Mouse (Mus musculus): Measurements from ENCODE around the gene Epha2. TPM values are rescaled to one million over a fixed set of nuclear protein-coding genes. Genes with fewer than 3 reads are reported as not detected.
A peak's percentile ranks its signal among the peaks of the same experiment; 100 is the strongest.

The Epha2 gene
- polyA plus RNA-seq, 1 experiment from 2014 or later, result 3.0 TPM

DNA sequence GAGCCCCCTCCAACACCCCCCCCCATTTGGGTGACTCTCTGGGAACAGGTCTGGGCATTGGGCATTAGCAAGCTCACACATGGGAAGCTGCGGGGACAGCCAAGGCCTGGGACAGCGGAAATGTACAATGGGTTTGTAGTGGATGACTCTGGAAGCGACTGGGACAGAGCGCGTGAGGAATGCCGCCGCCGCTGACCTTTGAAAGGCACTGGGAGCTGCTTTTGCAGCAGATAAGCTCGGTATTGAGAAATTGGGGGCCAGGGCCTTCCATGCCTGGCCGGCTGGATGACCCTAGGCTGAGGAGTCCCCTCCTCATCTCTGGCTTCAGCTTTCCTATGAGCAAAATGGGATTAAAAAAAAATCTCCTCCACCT, 8.7 kb downstream of the Epha2 start:
- H3K4me2 ChIP-seq (replicated peaks), result 0 out of 2 replicates have a peak overlapping the region, but pooled peaks have one; percentile 24
- H3K27ac ChIP-seq, result no peak overlapping the region
- H3K4me3 ChIP-seq, result no peak overlapping the region
- ATAC-seq (ENCODE audit: low FRiP score, low read depth), result no peak
- 49% methylated on average over 10 of the region's 10 CpGs for WGBS
- peaks cover 50% of the 10 kb centered on the region for H3K4me1 ChIP-seq
- no peaks in the 10 kb centered on the region for H3K36me3 ChIP-seq
- H3K9me3 ChIP-seq, result no peaks in the 10 kb centered on the region
- no peaks in the 10 kb centered on the region for H3K27me3 ChIP-seq (replicated peaks)
- no peak overlapping the region for H3K9ac ChIP-seq

GRCm38 (mm10) chr4:141310191-141310606, 9.2 kb downstream of the Epha2 start:
- 28% methylated on average over 8 of the region's 8 CpGs for WGBS
- Histone ChIP-seq H3K36me3 (no peaks in the 10 kb centered on the region), H3K4me2 (replicated peaks) (0 out of 2 replicates have a peak overlapping the region, but pooled peaks have one; percentile 24), H3K27ac (no peak overlapping the region), H3K9me3 (no peaks in the 10 kb centered on the region), H3K9ac (no peak overlapping the region), H3K27me3 (replicated peaks) (no peaks in the 10 kb centered on the region), H3K4me1 (peaks cover 47% of the 10 kb centered on the region), H3K4me3 (no peak overlapping the region)
- no peak for ATAC-seq (ENCODE audit: low FRiP score, low read depth)

DNA sequence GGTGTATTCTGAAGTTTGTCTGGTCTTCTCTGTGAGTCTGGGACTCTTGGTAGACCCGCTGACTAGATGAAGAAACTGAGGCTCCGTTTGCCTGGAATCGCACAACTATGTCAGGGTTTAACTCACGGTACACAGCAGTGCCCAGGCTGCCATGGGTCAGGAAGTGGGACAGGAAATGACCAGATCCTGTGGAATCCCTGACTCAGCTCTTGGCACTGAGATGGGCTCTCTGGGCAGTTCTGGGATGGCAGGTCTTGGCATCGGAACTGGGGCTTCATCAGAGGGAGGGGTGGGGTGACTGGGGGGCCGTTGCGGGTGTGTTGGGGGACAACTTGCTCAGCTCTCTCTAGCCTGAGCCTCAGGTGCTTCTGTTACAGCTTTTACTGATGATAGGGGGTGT, 10.0 kb downstream of the Epha2 start:
- ATAC-seq (ENCODE audit: low FRiP score, low read depth), result no peak
- Histone ChIP-seq H3K36me3 (no peaks in the 10 kb centered on the region), H3K9me3 (no peaks in the 10 kb centered on the region), H3K9ac (no peak overlapping the region), H3K4me2 (replicated peaks) (no peak overlapping the region), H3K27me3 (replicated peaks) (no peaks in the 10 kb centered on the region), H3K4me1 (peaks cover 38% of the 10 kb centered on the region), H3K27ac (no peak overlapping the region), H3K4me3 (no peak overlapping the region)
- WGBS, result 85% methylated on average over 7 of the region's 7 CpGs

- H3K27ac ChIP-seq, result no peak overlapping the region
- no peak for ATAC-seq (ENCODE audit: low FRiP score, low read depth)
Observed at GRCm38 (mm10) chr4:141311506-141311905, 10.5 kb downstream of the Epha2 start.

GRCm38 (mm10) chr4:141311908-141312307, 10.9 kb downstream of the Epha2 start:
- Histone ChIP-seq H3K27ac (no peak overlapping the region), H3K4me3 (no peak overlapping the region), H3K9ac (no peak overlapping the region), H3K4me2 (replicated peaks) (no peak overlapping the region), H3K4me1 (peaks cover 30% of the 10 kb centered on the region), H3K36me3 (no peaks in the 10 kb centered on the region), H3K9me3 (no peaks in the 10 kb centered on the region), H3K27me3 (replicated peaks) (no peaks in the 10 kb centered on the region)
- no peak for ATAC-seq (ENCODE audit: low FRiP score, low read depth)
- 84% methylated on average over 2 of the region's 2 CpGs for WGBS

More at GRCm38 (mm10) chr4:141311506-141311905, 10.5 kb downstream of the Epha2 start:
- no peaks in the 10 kb centered on the region for H3K27me3 ChIP-seq (replicated peaks)
- no peaks in the 10 kb centered on the region for H3K36me3 ChIP-seq
- WGBS, result 66% methylated on average over 6 of the region's 6 CpGs
- H3K4me3 ChIP-seq, result no peak overlapping the region
- no peak overlapping the region for H3K4me2 ChIP-seq (replicated peaks)
- no peak overlapping the region for H3K9ac ChIP-seq
- peaks cover 34% of the 10 kb centered on the region for H3K4me1 ChIP-seq
- no peaks in the 10 kb centered on the region for H3K9me3 ChIP-seq

GRCm38 (mm10) chr4:141312513-141313131, 11.6 kb downstream of the Epha2 start:
- Histone ChIP-seq H3K9ac (no peak overlapping the region), H3K4me3 (no peak overlapping the region), H3K9me3 (no peaks in the 10 kb centered on the region), H3K4me1 (peaks cover 29% of the 10 kb centered on the region), H3K27ac (no peak overlapping the region), H3K4me2 (replicated peaks) (no peak overlapping the region), H3K27me3 (replicated peaks) (no peaks in the 10 kb centered on the region), H3K36me3 (no peaks in the 10 kb centered on the region)
- 84% methylated on average over 17 of the region's 17 CpGs for whole genome bisulfite sequencing
- ATAC-seq (ENCODE audit: low FRiP score, low read depth), result no peak

GRCm38 (mm10) chr4:141313481-141313880, 12.4 kb downstream of the Epha2 start:
- Histone ChIP-seq H3K4me3 (no peak overlapping the region), H3K4me1 (peaks cover 29% of the 10 kb centered on the region), H3K27me3 (replicated peaks) (no peaks in the 10 kb centered on the region), H3K9me3 (no peaks in the 10 kb centered on the region), H3K36me3 (no peaks in the 10 kb centered on the region), H3K9ac (no peak overlapping the region; the same call in 1 of the 2 replicates), H3K4me2 (replicated peaks) (no peak overlapping the region), H3K27ac (no peak overlapping the region)
- WGBS, result 71% methylated on average over 8 of the region's 8 CpGs
- ATAC-seq (ENCODE audit: low FRiP score, low read depth), result no peak

GRCm38 (mm10) chr4:141313924-141314323, 12.9 kb downstream of the Epha2 start:
- H3K4me2 ChIP-seq (replicated peaks), result no peak overlapping the region
- 69% methylated on average over 11 of the region's 11 CpGs for WGBS
- H3K27ac ChIP-seq, result no peak overlapping the region
- peaks cover 29% of the 10 kb centered on the region for H3K4me1 ChIP-seq
- no peak for ATAC-seq (ENCODE audit: low FRiP score, low read depth)
- no peaks in the 10 kb centered on the region for H3K36me3 ChIP-seq
- H3K9ac ChIP-seq, result no peak overlapping the region
- no peaks in the 10 kb centered on the region for H3K27me3 ChIP-seq (replicated peaks)
- H3K9me3 ChIP-seq, result no peaks in the 10 kb centered on the region
- no peak overlapping the region for H3K4me3 ChIP-seq

DNA sequence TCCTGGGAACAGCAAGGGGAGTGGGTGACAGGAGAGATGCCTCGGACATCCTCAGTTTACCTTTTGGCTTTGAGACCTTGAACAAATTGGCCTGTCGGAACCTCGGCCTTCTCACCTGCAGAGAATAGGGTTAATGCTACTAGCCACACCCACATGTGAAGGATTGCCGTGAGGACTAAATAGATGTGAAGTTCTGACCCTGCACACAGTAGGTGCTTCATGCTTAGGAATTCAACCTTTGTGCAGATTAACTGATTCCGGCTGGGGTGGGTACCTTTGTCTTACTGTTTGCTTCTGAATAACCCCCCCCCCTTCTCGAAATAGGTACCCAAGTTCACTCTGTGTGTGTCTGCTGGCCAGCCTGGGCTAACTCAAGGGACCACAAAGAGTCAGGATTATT, 13.7 kb downstream of the Epha2 start:
- H3K9ac ChIP-seq, result no peak overlapping the region
- no peaks in the 10 kb centered on the region for H3K9me3 ChIP-seq
- no peak overlapping the region for H3K27ac ChIP-seq
- no peak overlapping the region for H3K4me3 ChIP-seq
- H3K4me2 ChIP-seq (replicated peaks), result no peak overlapping the region
- no peak for ATAC-seq (ENCODE audit: low FRiP score, low read depth)
- no peaks in the 10 kb centered on the region for H3K27me3 ChIP-seq (replicated peaks)
- WGBS, result 88% methylated on average over 6 of the region's 6 CpGs
- H3K36me3 ChIP-seq, result no peaks in the 10 kb centered on the region
- H3K4me1 ChIP-seq, result peaks cover 25% of the 10 kb centered on the region

DNA sequence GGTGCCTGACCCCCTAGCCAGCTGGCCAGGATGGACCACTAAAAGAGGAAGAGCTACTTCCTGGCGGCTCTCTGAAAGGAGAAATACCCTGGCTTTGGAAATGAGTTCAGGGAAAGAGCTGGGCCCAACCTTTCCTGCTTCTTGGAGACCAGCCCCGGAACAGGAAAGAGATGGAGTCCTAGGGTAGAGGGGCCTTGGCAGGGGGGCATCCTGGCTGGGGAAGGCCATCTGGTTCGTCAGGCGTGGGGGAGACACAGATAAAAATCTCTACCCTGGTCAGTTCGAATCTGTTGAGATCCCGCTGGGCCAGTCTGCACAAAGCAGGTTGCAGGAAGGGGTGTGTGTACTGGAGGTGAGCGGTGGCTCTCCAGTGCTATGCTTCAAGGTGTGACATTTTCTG, 15.0 kb downstream of the Epha2 start:
- WGBS, result 83% methylated on average over 7 of the region's 7 CpGs
- H3K4me2 ChIP-seq (replicated peaks), result no peak overlapping the region
- no peak for ATAC-seq (ENCODE audit: low FRiP score, low read depth)
- H3K4me3 ChIP-seq, result no peak overlapping the region
- no peak overlapping the region for H3K9ac ChIP-seq
- H3K27ac ChIP-seq, result no peak overlapping the region
- H3K9me3 ChIP-seq, result no peaks in the 10 kb centered on the region
- H3K27me3 ChIP-seq (replicated peaks), result no peaks in the 10 kb centered on the region
- H3K36me3 ChIP-seq, result 0 out of 2 replicates have a peak, but pooled peaks cover 4% of the 10 kb centered on the region
- peaks cover 13% of the 10 kb centered on the region for H3K4me1 ChIP-seq

DNA sequence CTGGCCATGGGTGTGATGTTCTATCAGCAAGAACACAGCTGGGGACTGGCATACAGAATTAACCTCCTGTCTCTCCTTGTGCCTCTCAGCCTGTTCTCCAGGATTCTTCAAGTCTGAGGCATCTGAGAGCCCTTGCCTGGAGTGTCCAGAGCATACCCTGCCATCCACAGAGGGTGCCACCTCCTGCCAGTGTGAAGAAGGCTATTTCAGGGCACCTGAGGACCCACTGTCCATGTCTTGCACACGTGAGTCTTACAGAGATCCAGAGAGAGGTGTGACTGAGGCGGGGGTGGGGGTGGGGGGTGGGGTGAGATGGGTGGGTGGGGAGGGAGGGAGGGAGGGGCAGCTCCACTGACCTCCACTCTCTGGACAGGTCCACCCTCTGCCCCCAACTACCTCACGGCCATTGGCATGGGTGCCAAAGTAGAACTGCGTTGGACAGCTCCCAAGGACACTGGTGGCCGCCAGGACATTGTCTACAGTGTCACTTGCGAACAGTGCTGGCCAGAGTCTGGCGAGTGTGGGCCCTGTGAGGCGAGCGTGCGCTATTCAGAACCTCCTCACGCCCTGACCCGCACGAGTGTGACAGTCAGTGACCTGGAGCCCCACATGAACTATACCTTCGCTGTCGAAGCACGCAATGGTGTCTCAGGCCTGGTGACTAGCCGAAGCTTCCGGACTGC, 15.6 kb downstream of the Epha2 start:
- Histone ChIP-seq H3K27me3 (replicated peaks) (no peaks in the 10 kb centered on the region), H3K9ac (no peak overlapping the region), H3K27ac (no peak overlapping the region), H3K4me1 (peaks cover 10% of the 10 kb centered on the region), H3K4me2 (replicated peaks) (no peak overlapping the region), H3K4me3 (no peak overlapping the region), H3K9me3 (no peaks in the 10 kb centered on the region), H3K36me3 (0 out of 2 replicates have a peak, but pooled peaks cover 7% of the 10 kb centered on the region)
- no peak for ATAC-seq (ENCODE audit: low FRiP score, low read depth)
- 89% methylated on average over 17 of the region's 18 CpGs for WGBS

- Histone ChIP-seq H3K4me2 (replicated peaks) (no peak overlapping the region), H3K9ac (no peak overlapping the region), H3K27me3 (replicated peaks) (no peaks in the 10 kb centered on the region), H3K4me3 (no peak overlapping the region), H3K9me3 (no peaks in the 10 kb centered on the region), H3K4me1 (peaks cover 7% of the 10 kb centered on the region; the same call in 1 of the 2 replicates), H3K36me3 (peaks cover 7% of the 10 kb centered on the region; the same call in 1 of the 2 replicates), H3K27ac (no peak overlapping the region)
- no peak for ATAC-seq (ENCODE audit: low FRiP score, low read depth)
- WGBS, result 87% methylated on average over 7 of the region's 7 CpGs
Observed at GRCm38 (mm10) chr4:141317914-141318313, 16.9 kb downstream of the Epha2 start.
